Mouse (Mus musculus) lung, embryonic 15.5 days (tissue): ENCODE results near the gene Cyb5d1. TPM values are rescaled to one million over a fixed set of nuclear protein-coding genes. Genes with fewer than 3 reads are reported as not detected.

Experiments used
- ATAC-seq: fragments of 200-750 bp; cut with Nextera tagmentation; 2 replicates; pipeline ENCODE4 v1.8.0; 2017; ENCODE audit warnings: moderate number of reproducible peaks, borderline replicate concordance; ENCODE audit not compliant: low FRiP score, low TSS enrichment; ENCODE audit errors: extremely low read depth
- H3K27ac ChIP-seq: fragments of 300-500 bp; sonication (generic); 2 replicates; pipeline ENCODE4 v1.5.1; 2015; ENCODE audit warnings: moderate library complexity, mild to moderate bottlenecking, inconsistent platforms
- H3K27me3 ChIP-seq: fragments of 300-500 bp; sonication (generic); 2 replicates; pipeline ENCODE4 v1.6.1; 2015; ENCODE audit warnings: inconsistent platforms
- H3K36me3 ChIP-seq: fragments of 300-500 bp; sonication (generic); 2 replicates; pipeline ENCODE4 v1.6.1; 2015; ENCODE audit warnings: inconsistent platforms
- H3K4me1 ChIP-seq: fragments of 300-500 bp; sonication (generic); 2 replicates; pipeline ENCODE4 v1.6.1; 2015; ENCODE audit warnings: inconsistent platforms
- H3K4me2 ChIP-seq: fragments of 300-500 bp; sonication (generic); 2 replicates; pipeline ENCODE4 v1.6.1; 2015; ENCODE audit warnings: inconsistent platforms, mild to moderate bottlenecking, moderate library complexity
- H3K4me3 ChIP-seq: fragments of 300-500 bp; sonication (generic); 2 replicates; pipeline ENCODE4 v1.5.1; 2015; ENCODE audit warnings: mild to moderate bottlenecking, inconsistent platforms
- H3K9ac ChIP-seq: fragments of 300-500 bp; sonication (generic); 2 replicates; pipeline ENCODE4 v1.6.1; 2015; ENCODE audit warnings: inconsistent platforms
- H3K9me3 ChIP-seq: fragments of 300-500 bp; sonication (generic); 2 replicates; pipeline ENCODE4 v1.6.1; 2016; ENCODE audit warnings: inconsistent platforms
- WGBS: fragments of 180-500 bp; shearing (Covaris S2); methylation state at CpG from one replicate; pipeline ENCODE4 v1.1.7; 2015; 5-methylcytosine and 5-hydroxymethylcytosine counted together
- polyA plus RNA-seq: library from polyadenylated mRNA; unstranded; fragments of >200 nt; fragmentation: Nextera tagmentation; extraction: Ambion mirVana; gene quantifications from 2 replicates; pipeline ENCODE4 v1.2.1, GENCODE M21; 2015

Gene Cyb5d1
- polyA plus RNA-seq, 1 experiment from 2014 or later: 31.5 TPM

DNA sequence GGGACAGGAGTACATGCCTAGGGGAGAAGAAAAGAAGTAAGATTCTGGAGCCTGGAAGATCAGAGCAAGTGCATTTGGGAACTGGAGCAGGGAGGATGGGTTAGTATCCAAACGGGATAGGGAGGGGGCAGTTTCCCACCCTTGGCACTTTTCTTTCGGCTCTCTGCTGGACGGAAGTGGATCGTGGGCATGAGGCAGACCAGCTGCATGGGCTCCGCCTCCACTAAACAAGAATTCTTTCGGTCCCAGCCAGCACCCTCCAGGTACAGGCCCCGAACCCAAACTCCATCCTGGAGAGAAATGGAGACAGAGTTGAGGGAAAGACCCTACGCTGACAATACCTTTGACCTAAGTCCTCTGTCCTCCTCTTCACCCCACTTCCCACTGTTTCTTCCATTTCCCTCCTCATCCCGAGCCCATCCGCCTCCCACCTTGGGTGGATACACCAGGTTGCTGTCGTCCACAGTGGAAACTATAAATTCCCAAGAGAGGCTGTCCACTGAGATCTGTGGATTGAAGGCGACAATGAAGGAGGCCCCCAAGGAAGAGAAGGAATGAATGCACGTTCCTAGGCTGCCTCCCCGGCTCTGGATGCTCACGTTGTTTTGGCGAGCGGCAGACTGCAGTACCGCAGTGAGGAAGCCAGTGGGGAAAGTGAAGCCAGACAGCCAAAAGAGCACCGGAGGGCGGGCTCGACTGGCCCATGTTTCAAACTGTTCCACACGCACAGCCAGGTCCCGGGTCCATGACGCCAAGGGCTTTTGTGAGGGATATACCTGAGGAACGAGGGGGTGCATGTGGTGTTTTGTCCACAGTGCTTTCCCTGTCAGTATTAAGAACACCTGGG lies 25.9 kb upstream of the Cyb5d1 start:
- H3K36me3 ChIP-seq: no peaks in the 10 kb centered on the region
- no peak for ATAC-seq
- H3K4me2 ChIP-seq: peak overlapping the region; percentile 91
- no peak overlapping the region; the same call in 1 of the 2 replicates for H3K9ac ChIP-seq
- no peak overlapping the region for H3K27ac ChIP-seq
- H3K4me3 ChIP-seq: no peak overlapping the region
- WGBS: 17% methylated on average over 25 of the region's 25 CpGs
- peaks cover 21% of the 10 kb centered on the region for H3K27me3 ChIP-seq
- no peaks in the 10 kb centered on the region for H3K9me3 ChIP-seq
- peaks cover 35% of the 10 kb centered on the region for H3K4me1 ChIP-seq

GRCm38 (mm10) chr11:69420554-69421000 lies 25.1 kb upstream of the Cyb5d1 start:
- no peak for ATAC-seq
- Histone ChIP-seq H3K4me3 (peak overlapping the region; percentile 62), H3K36me3 (no peaks in the 10 kb centered on the region), H3K27ac (no peak overlapping the region), H3K27me3 (peaks cover 21% of the 10 kb centered on the region), H3K4me2 (peak overlapping the region; percentile 91), H3K9ac (peak overlapping the region; percentile 24; the same call in 1 of the 2 replicates), H3K9me3 (no peaks in the 10 kb centered on the region), H3K4me1 (peaks cover 35% of the 10 kb centered on the region)
- WGBS: 12% methylated on average over 10 of the region's 10 CpGs

GRCm38 (mm10) chr11:69419813-69420553 lies 24.6 kb upstream of the Cyb5d1 start:
- peak overlapping the region; percentile 91 for H3K4me2 ChIP-seq
- peaks cover 21% of the 10 kb centered on the region for H3K27me3 ChIP-seq
- H3K4me1 ChIP-seq: peaks cover 39% of the 10 kb centered on the region
- peak overlapping the region; percentile 46 for H3K9ac ChIP-seq
- WGBS: under 1% methylated on average over 31 of the region's 31 CpGs
- H3K9me3 ChIP-seq: no peaks in the 10 kb centered on the region
- H3K4me3 ChIP-seq: peak overlapping the region; percentile 62
- H3K36me3 ChIP-seq: no peaks in the 10 kb centered on the region
- ATAC-seq: no peak
- peak overlapping the region; percentile 96 for H3K27ac ChIP-seq

- no peak for ATAC-seq
- Histone ChIP-seq H3K9me3 (no peaks in the 10 kb centered on the region), H3K4me3 (peak overlapping the region; percentile 62), H3K36me3 (no peaks in the 10 kb centered on the region), H3K27me3 (peaks cover 21% of the 10 kb centered on the region), H3K4me2 (peak overlapping the region; percentile 91), H3K9ac (peak overlapping the region; percentile 46), H3K27ac (peak overlapping the region; percentile 96), H3K4me1 (peaks cover 45% of the 10 kb centered on the region)
- WGBS: under 1% methylated on average over 19 of the region's 19 CpGs
These were observed 24.0 kb upstream of the Cyb5d1 start for GRCm38 (mm10) chr11:69419443-69419812.

DNA sequence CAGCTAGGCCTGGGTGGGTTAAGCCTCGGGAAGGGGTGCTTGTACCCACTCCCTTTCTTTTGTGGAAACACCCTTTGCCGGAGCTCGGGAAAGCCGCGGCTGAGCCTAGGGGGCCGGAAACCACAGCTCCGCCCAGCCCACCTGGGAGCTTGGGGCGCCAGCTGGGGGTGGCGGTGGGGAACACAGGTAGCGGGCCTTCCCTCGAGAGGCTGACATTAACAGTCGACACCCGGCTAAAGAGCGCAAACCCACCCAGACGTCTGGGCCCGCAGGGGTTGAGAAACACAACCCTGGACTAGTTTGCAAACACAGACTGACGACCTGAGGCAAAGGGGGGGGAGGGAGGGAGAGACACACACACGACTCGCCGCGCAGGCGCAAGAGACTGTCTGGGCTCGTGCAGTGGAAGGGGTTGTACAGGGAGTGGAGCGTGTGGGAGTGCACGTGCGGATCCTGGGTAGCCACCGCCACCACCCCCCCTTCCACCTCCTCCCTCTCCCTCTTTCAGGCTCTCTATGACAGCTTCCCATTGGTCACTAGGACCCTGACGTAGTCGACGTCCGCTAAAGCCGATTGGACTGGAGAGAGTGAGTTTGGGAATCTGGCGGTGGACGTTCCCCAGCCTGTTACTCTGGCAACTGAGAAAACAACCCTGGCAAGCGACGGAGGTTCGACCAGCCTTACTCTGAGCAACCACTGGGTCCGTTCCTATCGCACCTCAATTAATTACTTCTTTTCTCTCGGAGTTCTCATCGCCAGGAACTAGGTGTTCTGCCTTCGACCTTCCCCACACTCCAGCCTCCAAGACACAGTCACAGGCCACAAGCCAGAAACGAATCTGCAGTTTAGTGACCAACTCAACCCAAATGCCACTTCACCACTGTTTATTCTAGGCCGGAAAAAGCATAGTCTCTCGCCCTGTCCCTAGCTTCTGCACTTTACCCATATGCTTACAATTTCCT lies 23.3 kb upstream of the Cyb5d1 start:
- peak overlapping the region; percentile 62 for H3K4me3 ChIP-seq
- peak overlapping the region; percentile 96 for H3K27ac ChIP-seq
- WGBS: under 1% methylated on average over 45 of the region's 45 CpGs
- no peaks in the 10 kb centered on the region for H3K36me3 ChIP-seq
- ATAC-seq: peak; percentile 87
- peak overlapping the region; percentile 91 for H3K4me2 ChIP-seq
- H3K27me3 ChIP-seq: peaks cover 21% of the 10 kb centered on the region
- peak overlapping the region; percentile 46 for H3K9ac ChIP-seq
- peaks cover 51% of the 10 kb centered on the region for H3K4me1 ChIP-seq
- H3K9me3 ChIP-seq: no peaks in the 10 kb centered on the region

GRCm38 (mm10) chr11:69417449-69418384 lies 22.3 kb upstream of the Cyb5d1 start:
- H3K4me1 ChIP-seq: peaks cover 62% of the 10 kb centered on the region
- H3K9me3 ChIP-seq: no peaks in the 10 kb centered on the region
- peak overlapping the region; percentile 46 for H3K9ac ChIP-seq
- peak overlapping the region; percentile 96 for H3K27ac ChIP-seq
- H3K27me3 ChIP-seq: peaks cover 20% of the 10 kb centered on the region
- H3K4me3 ChIP-seq: peak overlapping the region; percentile 62
- H3K4me2 ChIP-seq: peak overlapping the region; percentile 91
- no peaks in the 10 kb centered on the region for H3K36me3 ChIP-seq
- under 1% methylated on average over 39 of the region's 39 CpGs for WGBS
- peak; percentile 43 for ATAC-seq

DNA sequence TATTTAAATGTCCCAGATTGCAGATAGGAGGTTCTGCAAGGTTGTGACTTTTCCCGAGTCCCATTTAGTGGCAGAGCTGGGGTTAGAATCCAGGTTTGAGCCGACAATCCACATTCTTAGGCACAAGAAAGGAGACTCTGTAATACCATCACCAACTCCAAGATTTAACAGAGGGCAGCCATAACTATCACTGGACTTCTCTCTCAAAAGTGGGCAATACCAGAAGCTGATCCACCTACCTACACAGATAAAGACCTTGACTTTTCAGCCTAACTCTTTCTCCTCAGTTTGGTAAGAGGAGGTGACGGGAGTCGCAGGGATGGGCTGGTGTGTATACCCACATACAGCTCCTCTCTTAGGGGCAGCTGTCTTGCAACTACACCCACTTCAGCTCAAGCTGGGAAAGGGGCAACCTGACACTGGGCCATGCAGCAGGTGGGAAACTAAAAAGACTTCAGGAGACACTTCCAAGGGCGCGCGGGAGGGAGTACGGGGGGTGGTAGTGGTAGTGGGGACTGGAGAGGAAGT lies 21.6 kb upstream of the Cyb5d1 start:
- H3K4me3 ChIP-seq: peak overlapping the region; percentile 62
- peak overlapping the region; percentile 96 for H3K27ac ChIP-seq
- H3K4me1 ChIP-seq: peaks cover 69% of the 10 kb centered on the region
- H3K9ac ChIP-seq: peak overlapping the region; percentile 46
- peak overlapping the region; percentile 91 for H3K4me2 ChIP-seq
- WGBS: 10% methylated on average over 8 of the region's 8 CpGs
- peaks cover 13% of the 10 kb centered on the region for H3K27me3 ChIP-seq
- no peak for ATAC-seq
- no peaks in the 10 kb centered on the region for H3K9me3 ChIP-seq
- H3K36me3 ChIP-seq: no peaks in the 10 kb centered on the region

- Histone ChIP-seq H3K9ac (no peak overlapping the region), H3K9me3 (no peaks in the 10 kb centered on the region), H3K4me1 (peaks cover 70% of the 10 kb centered on the region), H3K36me3 (no peaks in the 10 kb centered on the region), H3K4me3 (peak overlapping the region; percentile 62), H3K27me3 (peaks cover 8% of the 10 kb centered on the region), H3K4me2 (peak overlapping the region; percentile 91), H3K27ac (peak overlapping the region; percentile 96)
- 1% methylated on average over 4 of the region's 4 CpGs for WGBS
- no peak for ATAC-seq
These were observed 21.1 kb upstream of the Cyb5d1 start for GRCm38 (mm10) chr11:69416509-69416908.

DNA sequence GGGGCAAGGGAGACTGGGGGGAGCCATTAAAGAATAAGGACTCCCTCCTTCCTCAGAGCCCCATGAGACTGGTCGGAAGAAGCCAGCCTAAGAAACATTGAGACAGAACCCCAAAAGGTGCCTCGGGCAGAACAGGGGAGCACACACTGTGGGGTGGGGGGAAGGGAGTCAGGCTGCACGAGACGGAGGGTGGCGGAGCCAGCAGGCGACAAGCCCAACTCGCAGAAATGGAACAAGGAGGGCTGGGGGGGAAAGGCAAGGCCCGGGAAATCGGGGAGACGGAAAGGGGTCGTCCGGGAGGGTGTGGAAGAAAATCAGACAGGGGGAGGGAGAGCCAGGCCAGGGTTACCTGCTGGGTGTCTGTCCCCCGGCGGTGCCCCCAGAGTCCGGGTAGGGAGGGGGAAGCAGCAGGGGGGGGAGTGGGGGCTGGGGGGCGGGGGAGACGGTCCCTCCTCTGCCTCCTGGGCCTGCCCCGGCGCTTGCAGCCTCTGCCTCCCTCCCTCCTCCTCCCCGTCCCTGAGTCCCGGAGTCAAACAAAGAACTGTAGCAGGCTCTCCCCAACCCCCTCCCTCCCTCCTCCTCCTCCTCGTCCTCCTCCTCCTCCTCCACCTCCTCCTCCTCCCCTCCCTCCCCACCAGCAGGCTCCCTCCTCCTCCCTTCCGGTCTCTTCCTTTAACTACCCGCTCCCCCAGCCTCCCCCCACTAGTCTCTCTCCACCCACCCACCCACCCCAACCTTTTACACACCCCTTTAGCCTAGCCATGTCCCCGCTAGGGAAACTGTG lies 20.4 kb upstream of the Cyb5d1 start:
- Histone ChIP-seq H3K27ac (peak overlapping the region; percentile 96), H3K4me1 (peaks cover 63% of the 10 kb centered on the region), H3K9ac (peak overlapping the region; percentile 81), H3K9me3 (no peaks in the 10 kb centered on the region), H3K4me3 (peak overlapping the region; percentile 62), H3K27me3 (peaks cover 1% of the 10 kb centered on the region; the same call in 1 of the 2 replicates), H3K4me2 (peak overlapping the region; percentile 91), H3K36me3 (no peaks in the 10 kb centered on the region)
- WGBS: under 1% methylated on average over 16 of the region's 25 CpGs
- no peak for ATAC-seq

DNA sequence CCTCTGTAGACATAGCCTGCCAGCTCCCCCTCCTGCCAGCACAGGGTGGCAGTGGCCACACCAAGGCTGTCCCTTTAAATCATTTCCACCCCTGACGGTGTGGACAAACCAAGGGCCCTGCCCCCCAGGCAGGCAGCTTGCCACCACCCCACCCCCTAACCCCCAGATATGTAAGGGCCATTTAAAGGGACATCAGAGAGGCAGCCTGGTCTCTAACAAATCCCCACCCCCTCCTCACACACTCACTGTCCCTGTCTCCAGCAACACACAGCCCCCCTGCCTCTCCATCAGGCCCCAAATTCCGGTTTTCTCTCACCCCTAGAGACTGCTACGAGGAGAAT lies 19.9 kb upstream of the Cyb5d1 start:
- Histone ChIP-seq H3K4me3 (peak overlapping the region; percentile 62), H3K4me2 (peak overlapping the region; percentile 72), H3K4me1 (peaks cover 57% of the 10 kb centered on the region), H3K9ac (peak overlapping the region; percentile 81), H3K27ac (peak overlapping the region; percentile 96), H3K36me3 (no peaks in the 10 kb centered on the region), H3K27me3 (no peaks in the 10 kb centered on the region), H3K9me3 (no peaks in the 10 kb centered on the region)
- 2% methylated on average over 3 of the region's 3 CpGs for WGBS
- ATAC-seq: 0 out of 2 replicates have a peak, but pooled peaks have one; percentile 0
